Mouse (Mus musculus) hindbrain, embryonic 11.5 days (tissue): Measurements from ENCODE around the gene Tmem220. TPM values are rescaled to one million over a fixed set of nuclear protein-coding genes. Genes with fewer than 3 reads are reported as not detected.
A peak's percentile ranks its signal among the peaks of the same experiment; 100 is the strongest.

Experiments
- ATAC-seq: fragments of 200-750 bp; cut with Nextera tagmentation; 2 replicates; pipeline ENCODE4 v1.8.0; 2017; ENCODE audit warnings: mild to moderate bottlenecking, moderate TSS enrichment, moderate library complexity; ENCODE audit not compliant: low FRiP score
- DNase-seq: peaks from one replicate; pipeline ENCODE4 v3.0.0-alpha.2; 2015; ENCODE audit warnings: low spot score
- H3K27ac ChIP-seq: fragments of 300-500 bp; sonication (generic); 2 replicates; pipeline ENCODE4 v1.5.1; 2014; ENCODE audit warnings: mild to moderate bottlenecking, low read depth, low read length
- H3K27me3 ChIP-seq: fragments of 300-500 bp; sonication (generic); 2 replicates; pipeline ENCODE4 v1.6.1; 2014; ENCODE audit warnings: mild to moderate bottlenecking, low read length, moderate library complexity, mixed read lengths; ENCODE audit not compliant: control insufficient read depth, insufficient read depth
- H3K36me3 ChIP-seq: fragments of 300-500 bp; sonication (generic); 2 replicates; pipeline ENCODE4 v1.6.1; 2014; ENCODE audit warnings: mild to moderate bottlenecking, low read length, moderate library complexity, mixed read lengths; ENCODE audit not compliant: control insufficient read depth, insufficient read depth
- H3K4me1 ChIP-seq: fragments of 300-500 bp; sonication (generic); replicated peaks from 2 replicates; pipeline ENCODE4 v1.6.1; 2014; ENCODE audit warnings: low read length, mixed read lengths; ENCODE audit not compliant: control insufficient read depth, insufficient read depth
- H3K4me2 ChIP-seq: fragments of 300-500 bp; sonication (generic); replicated peaks from 2 replicates; pipeline ENCODE4 v1.6.1; 2014; ENCODE audit warnings: mild to moderate bottlenecking, low read depth, low read length
- H3K4me3 ChIP-seq: fragments of 300-500 bp; sonication (generic); 2 replicates; pipeline ENCODE4 v1.5.1; 2014; ENCODE audit warnings: low read depth, low read length
- H3K9ac ChIP-seq: fragments of 300-500 bp; sonication (generic); 2 replicates; pipeline ENCODE4 v1.6.1; 2014; ENCODE audit warnings: low read depth, low read length
- H3K9me3 ChIP-seq: fragments of 300-500 bp; sonication (generic); 2 replicates; pipeline ENCODE4 v1.6.1; 2016; ENCODE audit warnings: low read length; ENCODE audit not compliant: control insufficient read depth
- WGBS: fragments of 180-500 bp; shearing (Covaris S2); extraction: QIAGEN DNeasy Blood & Tissue Kit; methylation state at CpG from one replicate; pipeline ENCODE4 v1.1.7; 2014; 5-methylcytosine and 5-hydroxymethylcytosine counted together
- polyA plus RNA-seq: library from polyadenylated mRNA; unstranded; fragments of >200 nt; fragmentation: Nextera tagmentation; extraction: Ambion mirVana; gene quantifications from 2 replicates; pipeline ENCODE4 v1.2.1, GENCODE M21; 2014

The Tmem220 gene
- polyA plus RNA-seq, 1 experiment from 2014 or later: 1.5 TPM

- 96% methylated on average over 3 of the region's 3 CpGs for WGBS
- Histone ChIP-seq H3K36me3 (0 out of 2 replicates have a peak, but pooled peaks cover 4% of the 10 kb centered on the region), H3K27ac (no peak overlapping the region), H3K27me3 (no peaks in the 10 kb centered on the region), H3K9me3 (no peaks in the 10 kb centered on the region), H3K4me3 (no peak overlapping the region), H3K4me1 (no peaks in the 10 kb centered on the region), H3K4me2 (no peak overlapping the region), H3K9ac (no peak overlapping the region)
- ATAC-seq (no peak), DNase-seq (no peak)
These were observed 42.8 kb downstream of the Tmem220 start for GRCm38 (mm10) chr11:67067741-67068140.

GRCm38 (mm10) chr11:67072615-67073130 is 47.7 kb downstream of the Tmem220 start:
- Histone ChIP-seq H3K27ac (no peak overlapping the region), H3K9ac (no peak overlapping the region), H3K27me3 (no peaks in the 10 kb centered on the region), H3K4me1 (no peaks in the 10 kb centered on the region), H3K36me3 (no peaks in the 10 kb centered on the region), H3K4me3 (no peak overlapping the region), H3K9me3 (no peaks in the 10 kb centered on the region), H3K4me2 (no peak overlapping the region)
- WGBS: 75% methylated on average over 15 of the region's 15 CpGs
- no peak for DNase-seq
- ATAC-seq: no peak

- Histone ChIP-seq H3K9ac (no peak overlapping the region), H3K9me3 (no peaks in the 10 kb centered on the region), H3K27me3 (no peaks in the 10 kb centered on the region), H3K4me3 (no peak overlapping the region), H3K27ac (no peak overlapping the region), H3K4me2 (no peak overlapping the region), H3K4me1 (no peaks in the 10 kb centered on the region), H3K36me3 (no peaks in the 10 kb centered on the region)
- WGBS: 49% methylated on average over 3 of the region's 3 CpGs
- ATAC-seq (no peak), DNase-seq (no peak)
These were observed 50.1 kb downstream of the Tmem220 start for GRCm38 (mm10) chr11:67075036-67075435.

GRCm38 (mm10) chr11:67076781-67077180 is 51.8 kb downstream of the Tmem220 start:
- H3K4me3 ChIP-seq: no peak overlapping the region
- WGBS: 92% methylated on average over 5 of the region's 5 CpGs

GRCm38 (mm10) chr11:67077435-67077834 is 52.5 kb downstream of the Tmem220 start:
- Histone ChIP-seq H3K4me2 (no peak overlapping the region), H3K27ac (no peak overlapping the region), H3K9ac (no peak overlapping the region), H3K9me3 (no peaks in the 10 kb centered on the region), H3K36me3 (no peaks in the 10 kb centered on the region), H3K4me3 (no peak overlapping the region), H3K4me1 (no peaks in the 10 kb centered on the region), H3K27me3 (no peaks in the 10 kb centered on the region)
- DNase-seq (no peak), ATAC-seq (no peak)
- WGBS: 62% methylated on average over 3 of the region's 3 CpGs

More at GRCm38 (mm10) chr11:67076781-67077180, 51.8 kb downstream of the Tmem220 start:
- Histone ChIP-seq H3K27me3 (no peaks in the 10 kb centered on the region), H3K27ac (no peak overlapping the region), H3K36me3 (no peaks in the 10 kb centered on the region), H3K4me1 (no peaks in the 10 kb centered on the region), H3K4me2 (no peak overlapping the region), H3K9me3 (no peaks in the 10 kb centered on the region), H3K9ac (no peak overlapping the region)
- ATAC-seq (no peak), DNase-seq (no peak)

- 90% methylated on average over 5 of the region's 5 CpGs for WGBS
- H3K4me1 ChIP-seq: no peaks in the 10 kb centered on the region
- no peak within 1 kb of the TSS for H3K27ac ChIP-seq
These were observed 53.0 kb downstream of the Tmem220 start, which contains the start of gene Myh3 for GRCm38 (mm10) chr11:67078000-67078399. TSS of gene Myh3 (plus strand) at chr11:67078300.

GRCm38 (mm10) chr11:67078888-67079287 is 53.9 kb downstream of the Tmem220 start:
- Histone ChIP-seq H3K4me3 (no peak overlapping the region), H3K36me3 (no peaks in the 10 kb centered on the region), H3K9ac (no peak overlapping the region), H3K27ac (no peak overlapping the region), H3K9me3 (no peaks in the 10 kb centered on the region), H3K27me3 (peaks cover 3% of the 10 kb centered on the region; the same call in 1 of the 2 replicates), H3K4me1 (no peaks in the 10 kb centered on the region), H3K4me2 (no peak overlapping the region)
- WGBS: 87% methylated on average over 6 of the region's 6 CpGs
- ATAC-seq (no peak), DNase-seq (no peak)

More at GRCm38 (mm10) chr11:67078000-67078399, 53.0 kb downstream of the Tmem220 start, which contains the start of gene Myh3:
- no peak for DNase-seq
- Histone ChIP-seq H3K27me3 (no peaks in the 10 kb centered on the region), H3K9me3 (no peaks in the 10 kb centered on the region), H3K4me3 (no peak within 1 kb of the TSS), H3K9ac (no peak within 1 kb of the TSS), H3K36me3 (no peaks in the 10 kb centered on the region), H3K4me2 (no peak within 1 kb of the TSS)
- no peak for ATAC-seq

GRCm38 (mm10) chr11:67079740-67080139 is 54.8 kb downstream of the Tmem220 start:
- Histone ChIP-seq H3K4me1 (no peaks in the 10 kb centered on the region), H3K9me3 (no peaks in the 10 kb centered on the region), H3K27me3 (peaks cover 7% of the 10 kb centered on the region), H3K4me3 (no peak overlapping the region), H3K9ac (no peak overlapping the region), H3K27ac (no peak overlapping the region), H3K36me3 (no peaks in the 10 kb centered on the region), H3K4me2 (no peak overlapping the region)
- DNase-seq (peak; percentile 34), ATAC-seq (peak; percentile 43)
- WGBS: 53% methylated on average over 11 of the region's 11 CpGs

GRCm38 (mm10) chr11:67080168-67080567 is 55.2 kb downstream of the Tmem220 start:
- DNase-seq (peak; percentile 86), ATAC-seq (peak; percentile 61)
- no peak overlapping the region for H3K4me2 ChIP-seq
- H3K9ac ChIP-seq: no peak overlapping the region
- H3K9me3 ChIP-seq: no peaks in the 10 kb centered on the region
- no peak overlapping the region for H3K4me3 ChIP-seq
- no peaks in the 10 kb centered on the region for H3K4me1 ChIP-seq
- H3K27me3 ChIP-seq: peaks cover 11% of the 10 kb centered on the region
- 4% methylated on average over 3 of the region's 3 CpGs for WGBS
- H3K36me3 ChIP-seq: no peaks in the 10 kb centered on the region
- H3K27ac ChIP-seq: no peak overlapping the region
